In the genomic region with DNA sequence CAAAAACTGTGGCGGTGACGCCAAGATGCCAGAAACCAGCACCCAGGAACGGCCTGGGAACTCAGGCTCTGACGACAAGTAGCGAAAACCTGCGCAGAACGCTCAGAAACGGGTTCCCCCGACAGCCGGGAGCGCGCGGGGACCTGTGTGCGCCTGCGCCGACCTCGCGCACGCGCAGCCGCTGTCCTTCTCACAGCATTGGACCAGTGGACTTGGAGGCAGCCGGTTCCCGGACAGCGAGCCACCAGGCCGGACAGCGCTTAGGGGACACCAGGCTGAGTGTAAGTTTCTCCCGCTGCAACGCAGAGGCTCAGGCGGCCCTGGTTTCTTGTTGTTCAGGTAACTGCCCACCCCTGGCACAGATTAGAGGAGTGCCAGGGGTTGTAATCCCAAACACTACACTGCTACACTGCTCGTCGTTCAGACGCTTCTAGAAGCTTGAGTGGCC, we compare ENCODE assay signal across 8 mouse cellular contexts. TPM values are rescaled to one million over a fixed set of nuclear protein-coding genes. Genes with fewer than 3 reads are reported as not detected.
DNase-seq lines count a peak whose midpoint lies in the region; ATAC-seq lines count a peak whose summit lies in the region.

A gene (plus strand): TSS at position 167 of the 448 bp plus-strand sequence.

- peak; percentile 94 for DNase-seq in ZHBTc4 (ENCODE audit: low read depth, low spot score)
- DNase-seq in gastrocnemius, adult 8-10 months (ENCODE audit: low spot score in 2 of 2) = peak; percentile 74 to 86
- DNase-seq in induced T-regulatory cell, adult 2 months (ENCODE audit: low read depth) = peak; percentile 91
- DNase-seq in left cerebral cortex, adult 9 months (ENCODE audit: low spot score in 2 of 2) = peak; percentile 62 to 84
- peak; percentile 86 for DNase-seq in right cerebral cortex, postnatal 14 days
- DNase-seq in urinary bladder, postnatal 36 days (ENCODE audit: low spot score in 2 of 2) = peak; percentile 84 to 89

- ATAC-seq in common myeloid progenitor, adult 5-6 weeks (replicated peaks; ENCODE audit: low read depth, poor library complexity, severe bottlenecking) = peak; percentile 73
- peak; percentile 73 for ATAC-seq in megakaryocyte progenitor cell, adult 5-6 weeks (replicated peaks; ENCODE audit: poor library complexity)

RNA-seq across cellular contexts. Expression of the gene that starts here (rescaled TPM):
- 20.1 and 22.2 TPM in 2 replicates for total RNA-seq in common myeloid progenitor, adult 5-6 weeks (2017)
- 10 to 100 TPM; 14.9 to 28.3 (median 18.1) TPM for total RNA-seq in gastrocnemius, adult 8-10 months (2022)
- total RNA-seq in megakaryocyte progenitor cell, adult 5-6 weeks (2015) = 7.7 and 7.9 TPM in 2 replicates
- 23.6 and 25.2 TPM in 2 replicates for total RNA-seq in megakaryocyte progenitor cell, adult 5-6 weeks (2017)

Comparison
In these comparisons a context has a peak if more than half of its experiments do, and no peak if none do; other contexts are left out.
1. Peak in every context shown above with its lines: DNase-seq and ATAC-seq.